Mouse (Mus musculus) lung, embryonic 14.5 days (tissue): ENCODE results near the gene Cyp2c37. TPM values are rescaled to one million over a fixed set of nuclear protein-coding genes. Genes with fewer than 3 reads are reported as not detected.
"Not testable (repeated sequence)": the region's sequence is repeated elsewhere in the genome, so short reads cannot be mapped to it uniquely, and the experiment has no call there.

ENCODE experiments used
- ATAC-seq: fragments of 200-750 bp; cut with Nextera tagmentation; 2 replicates; pipeline ENCODE4 v1.8.0; 2017; ENCODE audit warnings: mild to moderate bottlenecking, moderate TSS enrichment, moderate library complexity; ENCODE audit not compliant: insufficient read depth
- DNase-seq: peaks from one replicate; pipeline ENCODE4 v3.0.0-alpha.2; 2015
- H3K27ac ChIP-seq: fragments of 300-500 bp; sonication (generic); 2 replicates; pipeline ENCODE4 v1.5.1; 2014; ENCODE audit warnings: low read depth, mild to moderate bottlenecking, moderate library complexity
- H3K27me3 ChIP-seq: fragments of 300-500 bp; sonication (generic); 2 replicates; pipeline ENCODE4 v1.6.1; 2014; ENCODE audit warnings: low read length, control low read depth; ENCODE audit not compliant: insufficient read depth
- H3K36me3 ChIP-seq: fragments of 300-500 bp; sonication (generic); 2 replicates; pipeline ENCODE4 v1.6.1; 2014; ENCODE audit warnings: control low read depth; ENCODE audit not compliant: insufficient read depth
- H3K4me1 ChIP-seq: fragments of 300-500 bp; sonication (generic); 2 replicates; pipeline ENCODE4 v1.6.1; 2014; ENCODE audit warnings: antibody characterized with exemption, control low read depth; ENCODE audit not compliant: insufficient read depth
- H3K4me2 ChIP-seq: fragments of 300-500 bp; sonication (generic); 2 replicates; pipeline ENCODE4 v1.6.1; 2014; ENCODE audit warnings: mild to moderate bottlenecking
- H3K4me3 ChIP-seq: fragments of 300-500 bp; sonication (generic); 2 replicates; pipeline ENCODE4 v1.5.1; 2014; ENCODE audit warnings: low read depth, low read length
- H3K9ac ChIP-seq: fragments of 300-500 bp; sonication (generic); 2 replicates; pipeline ENCODE4 v1.6.1; 2014
- H3K9me3 ChIP-seq: fragments of 300-500 bp; sonication (generic); 2 replicates; pipeline ENCODE4 v1.6.1; 2016; ENCODE audit warnings: low read depth, low read length, control low read depth
- CTCF ChIP-seq: IDR thresholded peaks from 2 replicates; pipeline ENCODE4 v1.5.1; 2016; ENCODE audit warnings: antibody characterized with exemption, low read depth
- WGBS: fragments of 180-500 bp; shearing (Covaris S2); extraction: QIAGEN DNeasy Blood & Tissue Kit; methylation state at CpG from one replicate; pipeline ENCODE4 v1.1.7; 2014; 5-methylcytosine and 5-hydroxymethylcytosine counted together
- polyA plus RNA-seq: library from polyadenylated mRNA; unstranded; fragments of >200 nt; fragmentation: Nextera tagmentation; extraction: Ambion mirVana; gene quantifications from 2 replicates; pipeline ENCODE4 v1.2.1, GENCODE M21; 2014

Gene Cyp2c37
- polyA plus RNA-seq: not detected in 2 replicates

DNA sequence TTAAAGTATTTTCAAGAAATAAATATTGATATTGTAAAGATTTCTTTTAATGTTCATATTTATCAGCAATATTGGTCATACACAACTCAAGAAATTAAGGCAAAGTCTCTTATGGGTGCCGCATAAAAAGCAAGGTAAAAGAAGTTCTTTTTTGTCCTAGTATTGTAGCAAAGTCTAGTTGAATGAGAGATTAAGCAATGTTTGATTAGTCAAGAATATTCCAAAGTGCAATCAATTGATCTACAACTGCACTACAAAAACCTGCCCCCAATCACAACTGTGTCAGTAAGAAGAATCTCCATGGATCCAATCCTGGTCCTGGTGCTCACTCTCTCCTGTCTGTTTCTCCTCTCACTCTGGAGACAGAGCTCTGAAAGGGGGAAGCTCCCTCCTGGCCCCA is at the start of gene Cyp2c37:
Cyp2c37 (plus strand) TSS at position 285 of the 400 bp plus-strand sequence.
- not testable (repeated sequence) for H3K9me3 ChIP-seq, ATAC-seq, H3K4me2 ChIP-seq, H3K36me3 ChIP-seq, DNase-seq, H3K4me3 ChIP-seq, H3K27ac ChIP-seq, H3K27me3 ChIP-seq, H3K9ac ChIP-seq, H3K4me1 ChIP-seq
- 98% methylated on average over 1 of the region's 1 CpGs for WGBS

DNA sequence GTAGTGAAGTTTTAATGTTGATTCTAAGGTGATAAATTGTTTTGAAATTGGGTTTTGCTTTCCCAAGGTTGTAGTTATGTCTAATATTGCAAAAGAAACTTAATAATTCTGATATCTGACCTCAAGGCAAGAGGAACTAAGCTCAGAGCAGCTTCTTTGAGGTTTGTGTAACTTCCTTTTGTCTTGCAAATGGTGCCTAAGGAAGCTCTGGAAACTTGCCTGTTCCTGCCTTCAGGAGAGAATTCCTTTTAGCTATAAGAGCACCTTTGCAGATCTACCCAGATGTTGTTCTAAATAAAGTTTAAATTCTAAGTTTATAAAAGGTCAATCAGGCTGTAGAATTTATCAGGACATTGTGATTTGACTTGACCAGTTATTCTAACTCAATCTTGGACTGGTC is 31.4 kb upstream of the Cyp2c37 start:
- H3K9me3 ChIP-seq, H3K4me1 ChIP-seq, ATAC-seq, DNase-seq, H3K27ac ChIP-seq, H3K36me3 ChIP-seq, H3K9ac ChIP-seq, H3K4me3 ChIP-seq, H3K4me2 ChIP-seq, H3K27me3 ChIP-seq: not testable (repeated sequence)

DNA sequence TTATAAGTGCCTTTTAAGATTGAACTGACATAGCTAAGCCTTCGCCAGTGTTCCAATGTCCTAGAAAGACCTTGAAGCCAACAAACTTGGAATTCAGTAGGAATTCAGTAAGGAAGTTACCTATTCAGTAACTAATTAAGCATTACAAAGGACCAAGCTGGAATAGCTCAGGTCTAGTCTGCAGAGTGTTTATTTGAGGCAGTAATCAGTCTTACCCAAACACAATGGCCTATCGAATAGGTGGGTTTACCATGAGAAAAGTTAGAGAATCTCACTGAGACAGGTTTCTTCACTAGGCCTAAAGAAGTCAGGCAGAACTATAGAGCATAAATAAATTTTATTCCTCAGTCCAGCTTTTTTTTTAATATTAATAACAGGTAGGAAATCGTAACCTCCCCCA is 21.1 kb upstream of the Cyp2c37 start:
- H3K9me3 ChIP-seq, H3K27ac ChIP-seq, H3K4me3 ChIP-seq, H3K9ac ChIP-seq, H3K4me2 ChIP-seq, H3K36me3 ChIP-seq, H3K27me3 ChIP-seq, ATAC-seq, H3K4me1 ChIP-seq, DNase-seq: not testable (repeated sequence)
- WGBS: 81% methylated on average over 3 of the region's 3 CpGs

DNA sequence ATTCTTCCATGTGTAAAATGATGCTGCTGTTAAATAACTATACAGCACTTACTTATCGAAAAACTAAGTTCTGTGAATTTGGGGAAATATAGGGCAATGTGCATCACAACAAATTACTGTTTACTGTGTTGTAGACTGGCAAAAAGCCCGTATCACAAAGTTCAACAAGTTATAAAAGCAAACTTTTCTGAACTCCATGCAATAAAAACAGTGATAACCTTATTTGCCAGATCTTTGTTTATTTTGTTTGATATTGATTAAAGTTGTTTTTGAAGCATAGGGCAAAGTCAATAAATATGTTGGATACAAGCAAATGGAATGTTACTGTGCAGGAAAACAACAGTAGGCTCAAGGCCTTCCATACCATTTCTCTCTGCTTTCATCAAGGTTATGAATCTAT is 2.8 kb upstream of the Cyp2c37 start:
- H3K27me3 ChIP-seq: no peaks in the 10 kb centered on the region
- DNase-seq (no peak), ATAC-seq (no peak)
- H3K4me1 ChIP-seq: no peaks in the 10 kb centered on the region
- 59% methylated on average over 2 of the region's 2 CpGs for WGBS
- H3K36me3 ChIP-seq: no peaks in the 10 kb centered on the region
- no peak overlapping the region for H3K4me2 ChIP-seq
- no peak overlapping the region for H3K27ac ChIP-seq
- TF ChIP-seq CTCF: no peak
- H3K4me3 ChIP-seq: no peak overlapping the region
- H3K9ac ChIP-seq: no peak overlapping the region
- no peaks in the 10 kb centered on the region for H3K9me3 ChIP-seq

Other genes starting within 250 kb of the Cyp2c37 start
- not detected in 2 replicates for gene Cyp2c40, start 179.6 kb upstream of the Cyp2c37 start, polyA plus RNA-seq
- not detected in 2 replicates for gene Cyp2c69, start 105.6 kb upstream of the Cyp2c37 start, polyA plus RNA-seq
- gene Cyp2c54, start 81.4 kb downstream of the Cyp2c37 start, polyA plus RNA-seq: not detected in 2 replicates
- gene Cyp2c50, start 97.3 kb downstream of the Cyp2c37 start, polyA plus RNA-seq: not detected in 2 replicates
- gene Cyp2c70, start 194.9 kb downstream of the Cyp2c37 start, polyA plus RNA-seq: not detected in 2 replicates